Mouse (Mus musculus) G1E (cell line): ENCODE results near the gene Hps4.

Experiments used
- CTCF ChIP-seq: IDR thresholded peaks from 2 replicates; pipeline ENCODE4 v1.5.1; 2012; ENCODE audit warnings: low read depth, low read length, inconsistent platforms, mixed read lengths
- GATA1 ChIP-seq: IDR thresholded peaks from 2 replicates; pipeline ENCODE4 v1.6.1; 2012; ENCODE audit warnings: borderline replicate concordance, low read length, inconsistent platforms, mixed read lengths
- GATA2 ChIP-seq: IDR thresholded peaks from 2 replicates; pipeline ENCODE4 v1.6.1; 2012; ENCODE audit warnings: low read depth, low read length, inconsistent platforms, borderline replicate concordance
- POLR2AphosphoS5 ChIP-seq: IDR thresholded peaks from 2 replicates; pipeline ENCODE4 v1.6.1; 2012; ENCODE audit warnings: low read depth, low read length, inconsistent platforms; ENCODE audit not compliant: insufficient replicate concordance
- TAL1 ChIP-seq: conservative IDR thresholded peaks from 2 replicates; pipeline ENCODE4 v1.6.1; 2012; ENCODE audit warnings: low read depth, low read length, inconsistent platforms, mixed read lengths

DNA sequence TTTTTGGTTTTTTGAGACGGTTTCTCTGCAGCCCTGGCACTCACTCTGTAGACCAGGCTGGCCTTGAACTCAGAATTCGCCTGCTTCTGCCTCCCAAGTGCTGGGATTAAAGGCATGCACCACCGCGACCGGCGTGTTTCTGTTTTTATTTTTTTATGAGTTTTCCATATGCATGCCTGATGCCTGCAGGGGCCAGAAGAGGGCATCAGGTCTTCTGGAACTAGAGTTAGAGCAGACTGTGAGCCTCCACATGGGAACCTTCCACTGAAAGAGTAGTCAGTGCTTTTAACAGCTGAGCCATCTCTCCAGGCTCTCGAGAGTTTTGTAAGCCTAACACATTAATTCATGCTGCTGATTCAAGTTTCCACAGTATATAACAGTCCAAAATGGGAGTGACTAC lies 3.7 kb upstream of the Hps4 start:
- TF ChIP-seq CTCF: no peak
- no peak for TF ChIP-seq TAL1
- TF ChIP-seq GATA2: no peak
- TF ChIP-seq POLR2AphosphoS5: no peak
- TF ChIP-seq GATA1: no peak
